In the genomic region with DNA sequence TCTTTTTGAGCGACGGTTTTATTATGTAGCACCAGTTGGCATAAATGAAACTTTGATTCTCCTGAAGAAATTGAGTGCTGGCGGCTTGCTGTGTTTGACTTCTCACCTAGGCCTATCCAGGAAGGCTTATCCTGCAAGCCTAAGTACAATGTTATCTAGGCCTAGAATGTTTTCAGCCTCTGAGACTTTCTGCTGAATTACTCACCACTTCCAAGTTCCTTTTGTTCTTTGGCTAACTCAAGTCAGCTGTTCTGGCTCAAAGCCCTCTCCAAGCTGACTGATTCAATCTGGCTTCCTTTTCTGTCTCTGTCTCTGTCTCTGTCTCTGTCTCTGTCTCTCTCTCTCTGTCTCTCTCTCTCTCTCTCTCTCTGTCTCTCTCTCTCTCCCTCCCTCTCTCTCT, we compare ENCODE assay signal across 30 mouse cellular contexts.
DNase-seq lines count a peak whose midpoint lies in the region; ATAC-seq and TF ChIP-seq lines count a peak whose summit lies in the region.
"Had no signal": no experiment of that assay in that cellular context is flagged by ENCODE, and none has a peak within 500 bp of the region (broad histone marks: within the 10 kb centered on the region; RNA-seq: fewer than 3 reads in every experiment).

No protein-coding gene starts in this region.

- no peak for ATAC-seq in heart, embryonic 11.5 days (replicated peaks; ENCODE audit: insufficient number of reproducible peaks, low FRiP score, low TSS enrichment)
- ATAC-seq in kidney, postnatal 0 days (replicated peaks; ENCODE audit: low FRiP score, low read depth): no peak
- ATAC-seq in hindbrain, embryonic 16.5 days: no peak
- ATAC-seq: midbrain, embryonic 13.5 days had no signal

- intact Hi-C loops in heart, postnatal 14 days (cut with DNase I): no loop called here

- 66% methylated on average over 3 of the region's 3 CpGs for WGBS in heart, embryonic 11.5 days (ENCODE audit: insufficient replicate concordance)
- WGBS in kidney, postnatal 0 days: 94% methylated on average over 3 of the region's 3 CpGs
- 96% methylated on average over 3 of the region's 3 CpGs for WGBS in hindbrain, embryonic 16.5 days

- DNase-seq in heart, adult 11 months: peak; percentile 86
- peak; percentile 32 for DNase-seq in kidney, postnatal 0 days (ENCODE audit: low spot score)
- DNase-seq in kidney, postnatal 14 days: no peak
- DNase-seq in NIH3T3 (ENCODE audit: low read depth): peak; percentile 53
- DNase-seq in heart, postnatal 14 days: peak; percentile 9 to 18
- DNase-seq in cerebellum, adult 11 months: no peak
- DNase-seq: adrenal gland, adult 8-10 months; B cell, adult 2 months; cerebellum, adult 18-20 months; cerebellum, postnatal 14 days; gastrocnemius, adult 2 months; kidney, adult 8-10 months; kidney, postnatal 36 days; liver, embryonic 13.5 days; lung, adult 2 months; lung, postnatal 36 days; right cerebral cortex, postnatal 25 days; thymus, adult 2 months; thymus, postnatal 4 days had no signal

- no peak overlapping the region for H3K4me3 ChIP-seq in heart, embryonic 11.5 days (ENCODE audit: low read depth, low read length)
- H3K4me3 ChIP-seq in kidney, postnatal 0 days (replicated peaks; ENCODE audit: low read depth, low read length): no peak overlapping the region
- no peak overlapping the region for H3K4me3 ChIP-seq in hindbrain, embryonic 16.5 days (ENCODE audit: low read length)
- H3K4me3 ChIP-seq: embryonic facial prominence, embryonic 15.5 days; forebrain, embryonic 10.5 days; gastrocnemius, adult 2 months; heart, embryonic 15.5 days; hindbrain, embryonic 13.5 days; limb, embryonic 13.5 days; liver, embryonic 13.5 days; megakaryocyte, embryonic 14.5 days; midbrain, embryonic 13.5 days had no signal

- TF ChIP-seq CTCF in kidney, postnatal 0 days (IDR thresholded peaks at IDR 0.05; ENCODE audit: low read depth): no peak

- H3K4me2 ChIP-seq in heart, embryonic 11.5 days: no peak overlapping the region
- no peak overlapping the region for H3K4me2 ChIP-seq in kidney, postnatal 0 days (ENCODE audit: low read length)
- no peak overlapping the region for H3K4me2 ChIP-seq in hindbrain, embryonic 16.5 days (ENCODE audit: low read length)
- H3K4me2 ChIP-seq: embryonic facial prominence, embryonic 15.5 days; heart, embryonic 15.5 days; hindbrain, embryonic 13.5 days; limb, embryonic 13.5 days; liver, embryonic 13.5 days; midbrain, embryonic 13.5 days had no signal

- no peaks in the 10 kb centered on the region for H3K27me3 ChIP-seq in heart, embryonic 11.5 days (ENCODE audit: control insufficient read depth, insufficient read depth, low read length)
- H3K27me3 ChIP-seq in kidney, postnatal 0 days (ENCODE audit: insufficient read depth, low read length): no peaks in the 10 kb centered on the region
- no peaks in the 10 kb centered on the region for H3K27me3 ChIP-seq in hindbrain, embryonic 16.5 days (replicated peaks; ENCODE audit: control insufficient read depth, insufficient read depth, low read length)
- H3K27me3 ChIP-seq: CH12.LX; embryonic facial prominence, embryonic 15.5 days; heart, embryonic 15.5 days; hindbrain, embryonic 13.5 days; limb, embryonic 13.5 days; liver, embryonic 13.5 days; megakaryocyte, embryonic 14.5 days; midbrain, embryonic 13.5 days had no signal

- H3K9ac ChIP-seq in heart, embryonic 11.5 days (ENCODE audit: low read depth, low read length): no peak overlapping the region
- H3K9ac ChIP-seq in kidney, postnatal 0 days (ENCODE audit: low read depth, low read length): no peak overlapping the region
- no peak overlapping the region for H3K9ac ChIP-seq in hindbrain, embryonic 16.5 days (ENCODE audit: low read depth, low read length)
- H3K9ac ChIP-seq: embryonic facial prominence, embryonic 15.5 days; heart, embryonic 15.5 days; hindbrain, embryonic 13.5 days; limb, embryonic 13.5 days; liver, embryonic 13.5 days; midbrain, embryonic 13.5 days had no signal

- no peaks in the 10 kb centered on the region for H3K9me3 ChIP-seq in heart, embryonic 11.5 days (replicated peaks; ENCODE audit: control insufficient read depth, low read length)
- H3K9me3 ChIP-seq in kidney, postnatal 0 days (replicated peaks; ENCODE audit: low read length): no peaks in the 10 kb centered on the region
- no peaks in the 10 kb centered on the region for H3K9me3 ChIP-seq in hindbrain, embryonic 16.5 days (ENCODE audit: control insufficient read depth, low read length)
- H3K9me3 ChIP-seq: embryonic facial prominence, embryonic 15.5 days; forebrain, embryonic 10.5 days; heart, embryonic 15.5 days; hindbrain, embryonic 13.5 days; limb, embryonic 13.5 days; liver, embryonic 13.5 days; megakaryocyte, embryonic 14.5 days; midbrain, embryonic 13.5 days had no signal

- H3K36me3 ChIP-seq in heart, embryonic 11.5 days (ENCODE audit: control insufficient read depth, insufficient read depth, low read length): no peaks in the 10 kb centered on the region
- no peaks in the 10 kb centered on the region for H3K36me3 ChIP-seq in kidney, postnatal 0 days (ENCODE audit: insufficient read depth, low read length)
- no peaks in the 10 kb centered on the region for H3K36me3 ChIP-seq in hindbrain, embryonic 16.5 days (ENCODE audit: control insufficient read depth, insufficient read depth, low read length)
- H3K36me3 ChIP-seq: embryonic facial prominence, embryonic 15.5 days; forebrain, embryonic 10.5 days; G1E; heart, embryonic 15.5 days; hindbrain, embryonic 13.5 days; limb, embryonic 13.5 days; liver, embryonic 13.5 days; midbrain, embryonic 13.5 days had no signal

- no peaks in the 10 kb centered on the region for H3K4me1 ChIP-seq in heart, embryonic 11.5 days (ENCODE audit: control insufficient read depth, insufficient read depth, low read length)
- no peaks in the 10 kb centered on the region for H3K4me1 ChIP-seq in kidney, postnatal 0 days (replicated peaks; ENCODE audit: insufficient read depth, low read length)
- no peaks in the 10 kb centered on the region for H3K4me1 ChIP-seq in hindbrain, embryonic 16.5 days (ENCODE audit: control insufficient read depth, insufficient read depth, low read depth, low read length)
- H3K4me1 ChIP-seq: embryonic facial prominence, embryonic 15.5 days; forebrain, embryonic 10.5 days; heart, embryonic 15.5 days; hindbrain, embryonic 13.5 days; limb, embryonic 13.5 days; liver, embryonic 13.5 days; megakaryocyte, embryonic 14.5 days; midbrain, embryonic 13.5 days had no signal

- H3K27ac ChIP-seq in heart, embryonic 11.5 days (ENCODE audit: low read depth, low read length): no peak overlapping the region
- H3K27ac ChIP-seq in kidney, postnatal 0 days: no peak overlapping the region
- no peak overlapping the region for H3K27ac ChIP-seq in hindbrain, embryonic 16.5 days (ENCODE audit: low read depth, low read length)
- H3K27ac ChIP-seq: embryonic facial prominence, embryonic 15.5 days; forebrain, embryonic 10.5 days; gastrocnemius, adult 2 months; heart, embryonic 15.5 days; hindbrain, embryonic 13.5 days; limb, embryonic 13.5 days; liver, embryonic 13.5 days; midbrain, embryonic 13.5 days had no signal

Comparison
In these comparisons a context has a peak if more than half of its experiments do, and no peak if none do; other contexts are left out.
1. DNase-seq: peak in heart, adult 11 months (single experiment), kidney, postnatal 0 days (single experiment), NIH3T3 (single experiment) and heart, postnatal 14 days (2 of 2); none in kidney, postnatal 14 days (single experiment) and cerebellum, adult 11 months (single experiment).